Mouse (Mus musculus) kidney, embryonic 16.5 days (tissue): ENCODE results near the gene Pard3. TPM values are rescaled to one million over a fixed set of nuclear protein-coding genes. Genes with fewer than 3 reads are reported as not detected.

Experiments used
- ATAC-seq: fragments of 200-750 bp; cut with Nextera tagmentation; 2 replicates; pipeline ENCODE4 v1.8.0; 2017; ENCODE audit warnings: moderate TSS enrichment; ENCODE audit not compliant: low FRiP score, low TSS enrichment
- H3K27ac ChIP-seq: fragments of 300-500 bp; sonication (generic); 2 replicates; pipeline ENCODE4 v1.5.1; 2014; ENCODE audit warnings: low read length
- H3K27me3 ChIP-seq: fragments of 300-500 bp; sonication (generic); 2 replicates; pipeline ENCODE4 v1.6.1; 2014; ENCODE audit warnings: low read length, control low read depth, mixed read lengths; ENCODE audit not compliant: insufficient read depth
- H3K36me3 ChIP-seq: fragments of 300-500 bp; sonication (generic); 2 replicates; pipeline ENCODE4 v1.6.1; 2014; ENCODE audit warnings: low read length, control low read depth, mixed read lengths; ENCODE audit not compliant: insufficient read depth
- H3K4me1 ChIP-seq: fragments of 300-500 bp; sonication (generic); 2 replicates; pipeline ENCODE4 v1.6.1; 2014; ENCODE audit warnings: low read length, control low read depth, mixed read lengths; ENCODE audit not compliant: insufficient read depth
- H3K4me2 ChIP-seq: fragments of 300-500 bp; sonication (generic); replicated peaks from 2 replicates; pipeline ENCODE4 v1.6.1; 2014; ENCODE audit warnings: low read depth, low read length
- H3K4me3 ChIP-seq: fragments of 300-500 bp; sonication (generic); 2 replicates; pipeline ENCODE4 v1.5.1; 2014; ENCODE audit warnings: mild to moderate bottlenecking, low read length
- H3K9ac ChIP-seq: fragments of 300-500 bp; sonication (generic); replicated peaks from 2 replicates; pipeline ENCODE4 v1.6.1; 2014; ENCODE audit warnings: low read length
- H3K9me3 ChIP-seq: fragments of 300-500 bp; sonication (generic); 2 replicates; pipeline ENCODE4 v1.6.1; 2016; ENCODE audit warnings: low read length, control low read depth
- WGBS: fragments of 180-500 bp; shearing (Covaris S2); extraction: QIAGEN DNeasy Blood & Tissue Kit; methylation state at CpG from one replicate; pipeline ENCODE4 v1.1.7; 2014; 5-methylcytosine and 5-hydroxymethylcytosine counted together
- polyA plus RNA-seq: library from polyadenylated mRNA; unstranded; fragments of >200 nt; fragmentation: Nextera tagmentation; extraction: Ambion mirVana; gene quantifications from 2 replicates; pipeline ENCODE4 v1.2.1, GENCODE M21; 2015

Gene Pard3
- polyA plus RNA-seq, 1 experiment from 2014 or later, result 25.5 TPM

GRCm38 (mm10) chr8:127525673-127526072 is 462.0 kb downstream of the Pard3 start:
- Histone ChIP-seq H3K27ac (no peak overlapping the region), H3K27me3 (no peaks in the 10 kb centered on the region), H3K9ac (no peak overlapping the region), H3K36me3 (no peaks in the 10 kb centered on the region), H3K9me3 (no peaks in the 10 kb centered on the region), H3K4me2 (no peak overlapping the region), H3K4me1 (no peaks in the 10 kb centered on the region), H3K4me3 (no peak overlapping the region)
- 86% methylated on average over 4 of the region's 4 CpGs for WGBS
- no peak for ATAC-seq

- Histone ChIP-seq H3K27ac (no peak overlapping the region), H3K4me3 (no peak overlapping the region), H3K27me3 (no peaks in the 10 kb centered on the region), H3K4me2 (no peak overlapping the region), H3K4me1 (no peaks in the 10 kb centered on the region), H3K36me3 (no peaks in the 10 kb centered on the region), H3K9ac (no peak overlapping the region), H3K9me3 (no peaks in the 10 kb centered on the region)
- no peak for ATAC-seq
- WGBS, result 94% methylated on average over 2 of the region's 2 CpGs
These were observed 464.6 kb downstream of the Pard3 start for GRCm38 (mm10) chr8:127528315-127528714.

GRCm38 (mm10) chr8:127529746-127530145 is 466.1 kb downstream of the Pard3 start:
- no peak overlapping the region for H3K27ac ChIP-seq
- no peak overlapping the region for H3K4me2 ChIP-seq
- H3K9me3 ChIP-seq, result no peaks in the 10 kb centered on the region
- no peak overlapping the region for H3K9ac ChIP-seq
- no peaks in the 10 kb centered on the region for H3K36me3 ChIP-seq
- 90% methylated on average over 2 of the region's 2 CpGs for WGBS
- no peaks in the 10 kb centered on the region for H3K27me3 ChIP-seq
- no peak for ATAC-seq
- no peak overlapping the region for H3K4me3 ChIP-seq
- H3K4me1 ChIP-seq, result no peaks in the 10 kb centered on the region

- ATAC-seq, result no peak
- no peak overlapping the region for H3K27ac ChIP-seq
- no peaks in the 10 kb centered on the region for H3K4me1 ChIP-seq
- no peaks in the 10 kb centered on the region for H3K27me3 ChIP-seq
- no peak overlapping the region for H3K9ac ChIP-seq
- H3K4me3 ChIP-seq, result no peak overlapping the region
- H3K9me3 ChIP-seq, result no peaks in the 10 kb centered on the region
- no peak overlapping the region for H3K4me2 ChIP-seq
- 91% methylated on average over 3 of the region's 3 CpGs for WGBS
- no peaks in the 10 kb centered on the region for H3K36me3 ChIP-seq
These were observed 468.2 kb downstream of the Pard3 start for GRCm38 (mm10) chr8:127531866-127532265.

- H3K27ac ChIP-seq, result no peak overlapping the region
- H3K4me3 ChIP-seq, result no peak overlapping the region
- H3K36me3 ChIP-seq, result no peaks in the 10 kb centered on the region
- WGBS, result 65% methylated on average over 3 of the region's 3 CpGs
- H3K4me2 ChIP-seq, result no peak overlapping the region
- no peaks in the 10 kb centered on the region for H3K27me3 ChIP-seq
- no peak for ATAC-seq
- no peaks in the 10 kb centered on the region for H3K9me3 ChIP-seq
- H3K4me1 ChIP-seq, result no peaks in the 10 kb centered on the region
- H3K9ac ChIP-seq, result no peak overlapping the region
These were observed 471.1 kb downstream of the Pard3 start for GRCm38 (mm10) chr8:127534789-127535188.

DNA sequence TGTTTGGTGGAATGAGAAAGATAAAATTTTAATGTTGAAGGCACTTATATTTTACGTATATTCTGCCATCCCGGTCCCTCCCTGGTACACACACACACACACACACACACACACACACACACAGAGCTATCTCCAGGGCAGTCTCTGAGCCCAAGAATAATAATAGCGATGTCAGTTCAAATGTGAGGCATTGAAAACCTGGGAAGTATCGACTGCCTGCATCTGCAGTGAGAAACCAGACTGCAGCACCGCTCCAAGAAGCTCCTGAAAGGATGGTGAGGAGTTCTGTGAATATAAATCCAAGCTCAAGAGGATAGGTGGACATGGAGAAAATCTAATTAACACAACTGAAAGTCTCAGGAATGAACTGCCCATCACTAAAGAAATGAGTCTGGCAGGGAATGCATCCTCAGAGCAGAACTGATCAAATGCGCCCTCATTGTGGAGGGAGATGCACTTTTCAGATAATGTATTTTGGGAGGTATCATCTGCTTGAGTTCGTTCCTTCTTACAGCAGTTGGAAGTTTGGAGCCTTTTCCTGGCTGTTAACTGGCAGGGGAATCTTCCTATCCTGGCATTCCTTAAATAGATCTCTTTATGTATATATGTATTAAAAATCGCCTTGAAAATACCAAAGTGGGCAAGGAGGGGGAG is 471.6 kb downstream of the Pard3 start:
- no peaks in the 10 kb centered on the region for H3K36me3 ChIP-seq
- WGBS, result 77% methylated on average over 8 of the region's 8 CpGs
- H3K9ac ChIP-seq, result no peak overlapping the region
- H3K4me2 ChIP-seq, result no peak overlapping the region
- H3K27me3 ChIP-seq, result no peaks in the 10 kb centered on the region
- no peaks in the 10 kb centered on the region for H3K4me1 ChIP-seq
- no peaks in the 10 kb centered on the region for H3K9me3 ChIP-seq
- ATAC-seq, result no peak
- H3K27ac ChIP-seq, result no peak overlapping the region
- no peak overlapping the region for H3K4me3 ChIP-seq

GRCm38 (mm10) chr8:127535846-127536220 is 472.1 kb downstream of the Pard3 start:
- no peaks in the 10 kb centered on the region for H3K36me3 ChIP-seq
- no peak overlapping the region for H3K9ac ChIP-seq
- no peaks in the 10 kb centered on the region for H3K27me3 ChIP-seq
- no peak overlapping the region for H3K4me2 ChIP-seq
- no peaks in the 10 kb centered on the region for H3K4me1 ChIP-seq
- no peaks in the 10 kb centered on the region for H3K9me3 ChIP-seq
- WGBS, result 94% methylated on average over 1 of the region's 1 CpGs
- no peak for ATAC-seq
- no peak overlapping the region for H3K4me3 ChIP-seq
- no peak overlapping the region for H3K27ac ChIP-seq

GRCm38 (mm10) chr8:127539803-127540202 is 476.1 kb downstream of the Pard3 start:
- Histone ChIP-seq H3K9ac (no peak overlapping the region), H3K36me3 (no peaks in the 10 kb centered on the region), H3K4me1 (peaks cover 5% of the 10 kb centered on the region; the same call in 1 of the 2 replicates), H3K9me3 (no peaks in the 10 kb centered on the region), H3K4me3 (no peak overlapping the region), H3K27me3 (no peaks in the 10 kb centered on the region), H3K27ac (no peak overlapping the region), H3K4me2 (no peak overlapping the region)
- ATAC-seq, result no peak
- 88% methylated on average over 3 of the region's 3 CpGs for WGBS

- Histone ChIP-seq H3K4me1 (peaks cover 5% of the 10 kb centered on the region; the same call in 1 of the 2 replicates), H3K27me3 (no peaks in the 10 kb centered on the region), H3K9me3 (no peaks in the 10 kb centered on the region), H3K27ac (no peak overlapping the region), H3K4me2 (no peak overlapping the region), H3K9ac (no peak overlapping the region), H3K36me3 (no peaks in the 10 kb centered on the region), H3K4me3 (no peak overlapping the region)
- WGBS, result 91% methylated on average over 3 of the region's 3 CpGs
- no peak for ATAC-seq
These were observed 476.6 kb downstream of the Pard3 start for GRCm38 (mm10) chr8:127540273-127540672.

- 79% methylated on average over 2 of the region's 2 CpGs for WGBS
- ATAC-seq, result no peak
- Histone ChIP-seq H3K27ac (no peak overlapping the region), H3K9me3 (no peaks in the 10 kb centered on the region), H3K4me2 (no peak overlapping the region), H3K27me3 (no peaks in the 10 kb centered on the region), H3K36me3 (no peaks in the 10 kb centered on the region), H3K4me3 (no peak overlapping the region), H3K4me1 (peaks cover 5% of the 10 kb centered on the region; the same call in 1 of the 2 replicates), H3K9ac (no peak overlapping the region)
These were observed 478.5 kb downstream of the Pard3 start for GRCm38 (mm10) chr8:127542162-127542561.
